Mouse (Mus musculus) liver, adult 2 months (tissue): ENCODE measurements around the gene Rangrf.

ENCODE experiments used
- CTCF ChIP-seq: fragments of 200-500 bp; IDR thresholded peaks from 2 replicates; pipeline ENCODE4 v1.5.1; 2011; ENCODE audit warnings: low read depth, low read length, control low read depth
- POLR2A ChIP-seq: fragments of 200-500 bp; IDR thresholded peaks from 2 replicates; pipeline ENCODE4 v1.6.1; 2011; ENCODE audit warnings: low read length, control low read depth; ENCODE audit not compliant: insufficient read depth; ENCODE audit errors: extremely low read depth

DNA sequence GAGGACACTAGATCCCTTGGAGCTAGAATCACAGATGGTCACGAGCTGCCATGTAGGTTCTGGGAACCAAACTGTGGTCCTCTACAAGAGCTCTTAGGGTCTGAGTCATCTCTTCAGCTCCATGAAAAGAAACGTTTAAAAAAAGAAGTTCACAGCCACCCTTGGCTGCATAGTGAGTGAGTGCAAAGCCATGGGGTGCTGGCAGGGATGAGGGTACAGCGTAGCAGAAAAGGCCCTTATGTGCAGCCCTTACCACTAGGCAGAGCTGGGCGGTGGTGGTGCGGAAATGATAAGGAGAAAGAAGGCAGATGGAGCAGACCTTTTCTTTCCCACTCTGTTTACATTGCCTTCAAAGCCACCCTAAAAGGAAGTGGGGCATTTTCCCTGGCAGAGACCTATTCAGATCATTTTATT is 4.3 kb upstream of the Rangrf start:
- TF ChIP-seq POLR2A (no peak), CTCF (no peak)
